Mouse (Mus musculus) ES-Bruce4 (cell line): ENCODE results near the gene Cmtm1. TPM values are rescaled to one million over a fixed set of nuclear protein-coding genes. Genes with fewer than 3 reads are reported as not detected.

ENCODE experiments used
- H3K27ac ChIP-seq: 2 replicates; pipeline ENCODE4 v1.5.1; 2012; ENCODE audit warnings: low read length, inconsistent platforms; ENCODE audit not compliant: insufficient read depth
- H3K27me3 ChIP-seq: 2 replicates; pipeline ENCODE4 v1.6.1; 2012; ENCODE audit warnings: mild to moderate bottlenecking, low read length, inconsistent platforms; ENCODE audit not compliant: control insufficient read depth, poor library complexity, insufficient read depth, severe bottlenecking
- H3K36me3 ChIP-seq: 2 replicates; pipeline ENCODE4 v1.6.1; 2012; ENCODE audit warnings: inconsistent platforms, mild to moderate bottlenecking, low read length, moderate library complexity; ENCODE audit not compliant: control insufficient read depth, poor library complexity, insufficient read depth, severe bottlenecking
- H3K4me1 ChIP-seq: one replicate; pipeline ENCODE4 v1.8.1; 2011; ENCODE audit warnings: low read length; ENCODE audit not compliant: control insufficient read depth, insufficient read depth
- H3K4me3 ChIP-seq: 2 replicates; pipeline ENCODE4 v1.5.1; 2011; ENCODE audit warnings: low read depth, mild to moderate bottlenecking, low read length
- H3K9ac ChIP-seq: 2 replicates; pipeline ENCODE4 v1.6.1; 2012; ENCODE audit warnings: low read depth, mild to moderate bottlenecking, inconsistent platforms; ENCODE audit not compliant: poor library complexity, severe bottlenecking
- H3K9me3 ChIP-seq: replicated peaks from 2 replicates; pipeline ENCODE4 v1.6.1; 2012; ENCODE audit warnings: mild to moderate bottlenecking, low read length, inconsistent platforms; ENCODE audit not compliant: control insufficient read depth, poor library complexity, insufficient read depth, severe bottlenecking
- CTCF ChIP-seq: IDR thresholded peaks from one replicate; pipeline ENCODE4 v1.8.1; 2011; ENCODE audit warnings: low read depth, low read length
- EP300 ChIP-seq: IDR thresholded peaks from 2 replicates; pipeline ENCODE4 v1.6.1; 2011; ENCODE audit warnings: low read depth, low read length; ENCODE audit not compliant: insufficient read depth
- POLR2A ChIP-seq: IDR thresholded peaks from one replicate; pipeline ENCODE4 v1.8.1; 2011; ENCODE audit warnings: low read length; ENCODE audit not compliant: insufficient read depth
- polyA plus RNA-seq: library from polyadenylated mRNA; stranded (reverse); fragments of >200 nt; gene quantifications from 2 replicates; pipeline ENCODE4 v1.2.4, GENCODE M21; 2011; ENCODE audit warnings: low read depth; ENCODE audit not compliant: missing spikeins, insufficient read depth, insufficient read length

The Cmtm1 gene
- polyA plus RNA-seq, 1 experiment, result not detected

GRCm38 (mm10) chr8:104340233-104341105 lies 30.5 kb upstream of the Cmtm1 start:
- H3K9ac ChIP-seq, result peak overlapping the region; percentile 62
- H3K27me3 ChIP-seq, result no peaks in the 10 kb centered on the region
- peak; percentile 39 for TF ChIP-seq CTCF
- no peak for TF ChIP-seq POLR2A
- TF ChIP-seq EP300, result no peak
- H3K9me3 ChIP-seq, result no peaks in the 10 kb centered on the region
- H3K4me3 ChIP-seq, result peak overlapping the region; percentile 74
- no peaks in the 10 kb centered on the region for H3K4me1 ChIP-seq
- no peak overlapping the region for H3K27ac ChIP-seq
- H3K36me3 ChIP-seq, result no peaks in the 10 kb centered on the region

GRCm38 (mm10) chr8:104339983-104340232 lies 30.0 kb upstream of the Cmtm1 start:
- TF ChIP-seq EP300 (no peak), CTCF (no peak), POLR2A (no peak)
- no peaks in the 10 kb centered on the region; the same call in 1 of the 2 replicates for H3K27me3 ChIP-seq
- no peak overlapping the region for H3K27ac ChIP-seq
- no peaks in the 10 kb centered on the region for H3K9me3 ChIP-seq
- H3K4me3 ChIP-seq, result peak overlapping the region; percentile 74
- H3K36me3 ChIP-seq, result no peaks in the 10 kb centered on the region
- peak overlapping the region; percentile 62 for H3K9ac ChIP-seq
- no peaks in the 10 kb centered on the region for H3K4me1 ChIP-seq

GRCm38 (mm10) chr8:104339229-104339982 lies 29.5 kb upstream of the Cmtm1 start, which contains the start of gene Cmtm3:
Gene Cmtm3 (plus strand): TSS chr8:104339410.
- no peaks in the 10 kb centered on the region; the same call in 1 of the 2 replicates for H3K27me3 ChIP-seq
- H3K4me1 ChIP-seq, result no peaks in the 10 kb centered on the region
- no peaks in the 10 kb centered on the region for H3K9me3 ChIP-seq
- TF ChIP-seq EP300 (no peak), CTCF (no peak), POLR2A (no peak)
- H3K36me3 ChIP-seq, result no peaks in the 10 kb centered on the region
- peak within 1 kb of the TSS; percentile 74 for H3K4me3 ChIP-seq
- H3K9ac ChIP-seq, result peak within 1 kb of the TSS; percentile 62
- no peak within 1 kb of the TSS for H3K27ac ChIP-seq

GRCm38 (mm10) chr8:104337890-104338289 lies 27.9 kb upstream of the Cmtm1 start:
- Histone ChIP-seq H3K9ac (no peak overlapping the region), H3K27ac (no peak overlapping the region), H3K4me1 (no peaks in the 10 kb centered on the region), H3K9me3 (no peaks in the 10 kb centered on the region), H3K4me3 (no peak overlapping the region), H3K27me3 (no peaks in the 10 kb centered on the region; the same call in 1 of the 2 replicates), H3K36me3 (no peaks in the 10 kb centered on the region)
- TF ChIP-seq CTCF, result no peak
- no peak for TF ChIP-seq POLR2A
- TF ChIP-seq EP300, result no peak

- Histone ChIP-seq H3K27me3 (no peaks in the 10 kb centered on the region; the same call in none of the 2 replicates), H3K27ac (no peak overlapping the region), H3K4me3 (no peak overlapping the region), H3K4me1 (no peaks in the 10 kb centered on the region), H3K36me3 (no peaks in the 10 kb centered on the region), H3K9me3 (no peaks in the 10 kb centered on the region), H3K9ac (no peak overlapping the region)
- TF ChIP-seq POLR2A (no peak), EP300 (no peak), CTCF (no peak)
Observed at GRCm38 (mm10) chr8:104336806-104337205, 26.9 kb upstream of the Cmtm1 start.

GRCm38 (mm10) chr8:104334196-104334595 lies 24.3 kb upstream of the Cmtm1 start:
- Histone ChIP-seq H3K27ac (no peak overlapping the region), H3K36me3 (no peaks in the 10 kb centered on the region), H3K4me3 (no peak overlapping the region), H3K9ac (no peak overlapping the region), H3K4me1 (no peaks in the 10 kb centered on the region), H3K9me3 (no peaks in the 10 kb centered on the region), H3K27me3 (no peaks in the 10 kb centered on the region; the same call in none of the 2 replicates)
- no peak for TF ChIP-seq POLR2A
- TF ChIP-seq CTCF, result no peak
- no peak for TF ChIP-seq EP300
